Mouse (Mus musculus) CH12.LX (cell line): Measurements from ENCODE around the gene Zc3h7b. TPM values are rescaled to one million over a fixed set of nuclear protein-coding genes. Genes with fewer than 3 reads are reported as not detected.

Experiments used
- DNase-seq: peaks from one replicate; pipeline ENCODE4 v3.0.0-alpha.2; 2013; ENCODE audit errors: extremely low read depth
- H3K27ac ChIP-seq: 2 replicates; pipeline ENCODE4 v1.5.1; 2012; ENCODE audit warnings: low read depth, mild to moderate bottlenecking, control low read depth, moderate library complexity; ENCODE audit not compliant: insufficient read depth
- H3K27me3 ChIP-seq: replicated peaks from 2 replicates; pipeline ENCODE3; 2012; ENCODE audit warnings: inconsistent platforms
- H3K36me3 ChIP-seq, 2 experiments: replicated peaks in 1 of 2; 2 replicates each; pipeline versions ENCODE3 to v1.6.1; 2012; ENCODE audit warnings: inconsistent platforms in 1 of 2, low read length in 1 of 2, mild to moderate bottlenecking in 1 of 2, mixed read lengths in 1 of 2, moderate library complexity in 1 of 2; ENCODE audit not compliant: control insufficient read depth in 1 of 2, insufficient read depth in 1 of 2
- H3K4me1 ChIP-seq, 2 experiments: 2 replicates each; pipeline ENCODE4 v1.6.1; 2012; ENCODE audit warnings: inconsistent platforms in 1 of 2, moderate library complexity in 1 of 2; ENCODE audit not compliant: insufficient read depth in 2 of 2, control insufficient read depth in 1 of 2
- H3K4me2 ChIP-seq: 2 replicates; pipeline ENCODE4 v1.6.1; 2012; ENCODE audit warnings: low read depth, mild to moderate bottlenecking, control low read depth; ENCODE audit not compliant: poor library complexity, insufficient read depth, severe bottlenecking
- H3K4me3 ChIP-seq, 3 experiments: fragments of 150-350 bp in 1 of 3; sonication (generic) in 1 of 3; replicated peaks in 1 of 3; 2 replicates each; pipeline versions ENCODE3 to v1.5.1; 2011 to 2012; ENCODE audit warnings: low read depth in 2 of 3, low read length in 2 of 3, mild to moderate bottlenecking in 2 of 3, moderate library complexity in 2 of 3, control low read depth in 1 of 3, improper control_type of control experiment in 1 of 3, inconsistent platforms in 1 of 3, mixed read lengths in 1 of 3; ENCODE audit not compliant: poor library complexity in 1 of 3
- H3K79me2 ChIP-seq: replicated peaks from 2 replicates; pipeline ENCODE4 v1.6.1; 2012; ENCODE audit warnings: mild to moderate bottlenecking, moderate library complexity; ENCODE audit not compliant: control insufficient read depth, poor library complexity, insufficient read depth, severe bottlenecking; ENCODE audit errors: extremely low read depth
- H3K9ac ChIP-seq: 2 replicates; pipeline ENCODE4 v1.6.1; 2012; ENCODE audit warnings: low read depth, mild to moderate bottlenecking, control low read depth, moderate library complexity; ENCODE audit not compliant: insufficient read depth
- H3K9me3 ChIP-seq: replicated peaks from 2 replicates; pipeline ENCODE3; 2012; ENCODE audit warnings: low read length, inconsistent platforms, mixed read lengths
- CHD2 ChIP-seq: IDR thresholded peaks from 2 replicates; pipeline ENCODE4 v1.6.1; 2011; ENCODE audit warnings: low read length, improper control_type of control experiment
- CTCF ChIP-seq, 2 experiments: IDR thresholded peaks in 1 of 2; conservative IDR thresholded peaks in 1 of 2; 2 replicates each; pipeline ENCODE4 v1.5.1; 2011 to 2012; ENCODE audit warnings: low read depth in 2 of 2, low read length in 2 of 2, improper control_type of control experiment in 1 of 2, inconsistent platforms in 1 of 2, mild to moderate bottlenecking in 1 of 2, moderate library complexity in 1 of 2
- HCFC1 ChIP-seq: IDR thresholded peaks from 2 replicates; pipeline ENCODE4 v1.6.1; 2012; ENCODE audit warnings: low read depth, mild to moderate bottlenecking, inconsistent platforms, low read length, improper control_type of control experiment
- IRF4 ChIP-seq: IDR thresholded peaks from 2 replicates; pipeline ENCODE4 v1.6.1; 2014; ENCODE audit warnings: low read depth, mild to moderate bottlenecking, inconsistent platforms, low read length, improper control_type of control experiment
- JUN ChIP-seq: IDR thresholded peaks from 2 replicates; pipeline ENCODE4 v1.6.1; 2011; ENCODE audit warnings: low read depth, mild to moderate bottlenecking, low read length, improper control_type of control experiment, moderate library complexity; ENCODE audit not compliant: insufficient read depth
- MAX ChIP-seq: IDR thresholded peaks from 2 replicates; pipeline ENCODE4 v1.6.1; 2011; ENCODE audit warnings: low read length, improper control_type of control experiment
- MAZ ChIP-seq: IDR thresholded peaks from 2 replicates; pipeline ENCODE4 v1.6.1; 2012; ENCODE audit warnings: low read depth, mild to moderate bottlenecking, inconsistent platforms, low read length, improper control_type of control experiment, moderate library complexity
- MEF2A ChIP-seq: IDR thresholded peaks from 2 replicates; pipeline ENCODE4 v1.6.1; 2014; ENCODE audit warnings: low read depth, mild to moderate bottlenecking, inconsistent platforms, low read length, improper control_type of control experiment, borderline replicate concordance
- MYC ChIP-seq: IDR thresholded peaks from 2 replicates; pipeline ENCODE4 v1.6.1; 2011; ENCODE audit warnings: low read depth, mild to moderate bottlenecking, improper control_type of control experiment, low read length
- NELFE ChIP-seq: IDR thresholded peaks from 2 replicates; pipeline ENCODE4 v1.6.1; 2011; ENCODE audit warnings: low read depth, low read length, improper control_type of control experiment
- SIN3A ChIP-seq: IDR thresholded peaks from 2 replicates; pipeline ENCODE4 v1.6.1; 2012; ENCODE audit warnings: low read length, improper control_type of control experiment, inconsistent platforms
- SMC3 ChIP-seq: IDR thresholded peaks from 2 replicates; pipeline ENCODE4 v1.6.1; 2011; ENCODE audit warnings: low read depth, low read length, improper control_type of control experiment
- TBP ChIP-seq: conservative IDR thresholded peaks from 2 replicates; pipeline ENCODE4 v1.6.1; 2011; ENCODE audit warnings: low read depth, low read length, improper control_type of control experiment
- USF1 ChIP-seq: IDR thresholded peaks from 2 replicates; pipeline ENCODE4 v1.6.1; 2014; ENCODE audit warnings: low read depth, mild to moderate bottlenecking, inconsistent platforms, low read length, improper control_type of control experiment
- USF2 ChIP-seq: conservative IDR thresholded peaks from 2 replicates; pipeline ENCODE4 v1.6.1; 2011; ENCODE audit warnings: low read depth, low read length, improper control_type of control experiment
- ZKSCAN1 ChIP-seq: IDR thresholded peaks from 2 replicates; pipeline ENCODE4 v1.6.1; 2012; ENCODE audit warnings: low read depth, inconsistent platforms, low read length, improper control_type of control experiment, borderline replicate concordance
- ZNF384 ChIP-seq: IDR thresholded peaks from 2 replicates; pipeline ENCODE4 v1.6.1; 2012; ENCODE audit warnings: low read depth, low read length, improper control_type of control experiment, inconsistent platforms
- dilution Hi-C: fragments of 300-500 bp; cut with MboI; formaldehyde crosslinking; loops from 2 replicates; pipeline ENCODE4 v1.14.3; 2020; ENCODE audit warnings: low sequenced_read_pairs; ENCODE audit not compliant: extremely low pct_unique_long_range_greater_than_20kb, extremely low pct_ligation_motif_present
- in situ Hi-C: fragments of 300-500 bp; cut with MboI; formaldehyde crosslinking; loops from 3 replicates; pipeline ENCODE4 v1.14.3; 2019; ENCODE audit warnings: low sequenced_read_pairs, low pct_ligation_motif_present, low pct_unique_long_range_greater_than_20kb, mixed read lengths
- polyA plus RNA-seq: library from polyadenylated mRNA; unstranded; fragments of >175 nt; gene quantifications from 2 replicates; pipeline ENCODE4 v1.2.1, GENCODE M21; 2012; ENCODE audit warnings: low read depth; ENCODE audit not compliant: insufficient read length
- total RNA-seq, 2 experiments: library from RNA; depleted of rRNA; stranded (reverse); fragments of 300-350 nt in 1 of 2; fragments of >200 nt in 1 of 2; gene quantifications; 2 replicates each; pipeline ENCODE4 v1.2.3; 2012 to 2014

Gene Zc3h7b
- total and polyA plus RNA-seq, 3 experiments: 8.4 to 43.1 (median 19.7) TPM

GRCm38 (mm10) chr15:81829208-81829580 lies 84.3 kb downstream of the Zc3h7b start:
- H3K27me3 ChIP-seq: no peaks in the 10 kb centered on the region
- dilution Hi-C loops (no loop called here), in situ Hi-C loops (no loop called here)
- H3K4me1 ChIP-seq: peaks cover 21 to 54% of the 10 kb centered on the region in 2 experiments
- H3K9me3 ChIP-seq: no peaks in the 10 kb centered on the region
- H3K27ac ChIP-seq: 0 out of 2 replicates have a peak overlapping the region, but pooled peaks have one; percentile 9
- no peak overlapping the region for H3K4me3 ChIP-seq
- peak; percentile 11 for DNase-seq
- no peak overlapping the region for H3K4me2 ChIP-seq
- no peaks in the 10 kb centered on the region for H3K79me2 ChIP-seq
- no peak overlapping the region for H3K9ac ChIP-seq
- TF ChIP-seq ZKSCAN1: no peak
- no peak for TF ChIP-seq TBP
- no peak for TF ChIP-seq IRF4
- no peak for TF ChIP-seq MAZ
- TF ChIP-seq SMC3: no peak
- no peak for TF ChIP-seq MAX
- no peak for TF ChIP-seq USF2
- no peak for TF ChIP-seq HCFC1
- no peak for TF ChIP-seq CHD2
- TF ChIP-seq SIN3A: no peak
- TF ChIP-seq MEF2A: no peak
- TF ChIP-seq JUN: no peak
- no peak for TF ChIP-seq MYC
- peaks cover 0 to 26% of the 10 kb centered on the region in 2 experiments for H3K36me3 ChIP-seq

DNA sequence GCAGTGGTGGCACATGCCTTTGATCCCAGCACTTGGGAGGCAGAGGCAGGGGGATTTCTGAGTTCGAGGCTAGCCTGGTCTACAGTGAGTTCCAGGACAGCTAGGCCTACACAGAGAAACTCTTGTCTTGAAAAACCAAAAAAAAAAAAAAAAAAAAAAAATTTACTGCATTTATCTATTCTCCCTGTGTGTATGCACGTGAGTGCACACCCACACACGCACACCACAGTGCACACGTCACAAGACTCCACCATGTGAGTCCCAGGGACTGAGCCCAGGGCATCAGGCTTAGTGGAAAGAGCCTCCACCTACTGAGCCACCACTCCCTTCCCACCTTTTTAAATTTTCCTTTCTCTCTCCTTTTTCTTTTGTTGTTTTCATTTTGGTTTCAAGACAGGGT lies 85.7 kb downstream of the Zc3h7b start:
- TF ChIP-seq NELFE (no peak), ZNF384 (0 out of 2 replicates have a peak, but pooled peaks have one; percentile 13), CTCF (conservative IDR thresholded peaks at IDR 0.05 in 1 of 2, IDR thresholded peaks at IDR 0.05 in 1 of 2; ENCODE audit: low read depth in 2 of 2, low read length in 2 of 2) (no peak), USF1 (no peak), SIN3A (no peak)
- dilution Hi-C loops (no loop called here), in situ Hi-C loops (loop anchor here (5.0 kb wide), 1 partner anchor 72 kb away; no protein-coding TSS in a partner anchor)
- Histone ChIP-seq H3K4me1 (peaks cover 21 to 55% of the 10 kb centered on the region in 2 experiments), H3K9me3 (no peaks in the 10 kb centered on the region), H3K9ac (no peak overlapping the region), H3K36me3 (peaks cover 0 to 14% of the 10 kb centered on the region in 2 experiments), H3K27me3 (no peaks in the 10 kb centered on the region), H3K79me2 (no peaks in the 10 kb centered on the region), H3K4me3 (no peak overlapping the region), H3K27ac (no peak overlapping the region), H3K4me2 (no peak overlapping the region)
- DNase-seq: no peak
